17 mouse cellular contexts compared by ENCODE assay signal in the genomic region with DNA sequence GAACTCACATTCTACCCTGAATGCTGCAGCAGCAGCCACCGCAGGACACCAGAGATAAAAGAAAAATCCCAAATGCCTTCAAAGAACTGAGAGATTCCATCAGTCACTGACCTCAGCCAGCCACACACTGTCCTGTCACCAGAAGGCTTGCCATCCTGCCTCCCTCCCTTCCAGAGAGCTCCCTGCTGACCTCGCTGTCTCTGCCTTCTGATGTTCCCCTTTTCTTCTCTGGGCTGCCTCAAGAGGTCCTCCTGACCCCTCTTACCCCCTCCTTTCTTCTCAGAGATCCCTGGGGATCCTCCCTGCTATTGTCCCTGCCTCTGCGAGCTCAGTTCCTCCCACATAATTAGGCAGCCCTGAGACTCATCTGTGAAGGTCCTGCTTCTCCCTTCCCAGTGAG. TPM values are rescaled to one million over a fixed set of nuclear protein-coding genes. Genes with fewer than 3 reads are reported as not detected.
DNase-seq lines count a peak whose midpoint lies in the region; ATAC-seq and TF ChIP-seq lines count a peak whose summit lies in the region.
"Had no signal": no experiment of that assay in that cellular context is flagged by ENCODE, and none has a peak within 500 bp of the region (broad histone marks: within the 10 kb centered on the region; RNA-seq: fewer than 3 reads in every experiment).

No protein-coding gene starts in this region.

- no peak overlapping the region for H3K4me2 ChIP-seq in embryonic facial prominence, embryonic 11.5 days (ENCODE audit: low read depth, low read length)
- H3K4me2 ChIP-seq in midbrain, embryonic 16.5 days (ENCODE audit: low read length), result no peak overlapping the region
- H3K4me2 ChIP-seq in stomach, postnatal 0 days (replicated peaks; ENCODE audit: low read depth), result no peak overlapping the region
- H3K4me2 ChIP-seq: lung, embryonic 14.5 days had no signal

- H3K27me3 ChIP-seq in heart, embryonic 10.5 days (ENCODE audit: insufficient read depth, poor library complexity, severe bottlenecking), result no peaks in the 10 kb centered on the region
- no peaks in the 10 kb centered on the region for H3K27me3 ChIP-seq in embryonic facial prominence, embryonic 11.5 days (ENCODE audit: control insufficient read depth, insufficient read depth, low read length)
- H3K27me3 ChIP-seq in midbrain, embryonic 16.5 days (ENCODE audit: control insufficient read depth, insufficient read depth, low read depth, low read length), result no peaks in the 10 kb centered on the region
- H3K27me3 ChIP-seq in stomach, postnatal 0 days (ENCODE audit: control insufficient read depth, insufficient read depth, low read length), result no peaks in the 10 kb centered on the region

- 0 out of 2 replicates have a peak overlapping the region, but pooled peaks have one; percentile 7 for H3K27ac ChIP-seq in heart, embryonic 10.5 days
- no peak overlapping the region for H3K27ac ChIP-seq in bone marrow macrophage, adult 2 months (ENCODE audit: insufficient read depth, low read depth, low read length)
- no peak overlapping the region for H3K27ac ChIP-seq in embryonic facial prominence, embryonic 11.5 days (replicated peaks; ENCODE audit: low read depth, low read length)
- no peak overlapping the region for H3K27ac ChIP-seq in midbrain, embryonic 16.5 days (ENCODE audit: low read length)
- H3K27ac ChIP-seq in stomach, postnatal 0 days (replicated peaks), result no peak overlapping the region
- H3K27ac ChIP-seq: heart, adult 2 months had no signal

- no peaks in the 10 kb centered on the region for H3K9me3 ChIP-seq in heart, embryonic 10.5 days
- no peaks in the 10 kb centered on the region for H3K9me3 ChIP-seq in embryonic facial prominence, embryonic 11.5 days (replicated peaks; ENCODE audit: control insufficient read depth, low read length)
- no peaks in the 10 kb centered on the region for H3K9me3 ChIP-seq in midbrain, embryonic 16.5 days (replicated peaks; ENCODE audit: control insufficient read depth, low read length, poor library complexity, severe bottlenecking)
- no peaks in the 10 kb centered on the region for H3K9me3 ChIP-seq in stomach, postnatal 0 days (ENCODE audit: control insufficient read depth, low read length)
- H3K9me3 ChIP-seq: G1E had no signal

- H3K4me1 ChIP-seq in heart, embryonic 10.5 days, result peaks cover 16% of the 10 kb centered on the region; the same call in 1 of the 2 replicates
- H3K4me1 ChIP-seq in bone marrow macrophage, adult 2 months (ENCODE audit: control insufficient read depth, insufficient read depth, low read length), result 0 out of 2 replicates have a peak, but pooled peaks cover 3% of the 10 kb centered on the region
- no peaks in the 10 kb centered on the region for H3K4me1 ChIP-seq in embryonic facial prominence, embryonic 11.5 days (ENCODE audit: control insufficient read depth, insufficient read depth, low read length)
- H3K4me1 ChIP-seq in midbrain, embryonic 16.5 days (ENCODE audit: control insufficient read depth, insufficient read depth, low read length), result peaks cover 4% of the 10 kb centered on the region; the same call in 1 of the 2 replicates
- H3K4me1 ChIP-seq in stomach, postnatal 0 days (replicated peaks; ENCODE audit: control insufficient read depth, insufficient read depth), result no peaks in the 10 kb centered on the region
- H3K4me1 ChIP-seq in lung, adult 2 months (ENCODE audit: control insufficient read depth, insufficient read depth, low read length), result no peaks in the 10 kb centered on the region

- WGBS in heart, embryonic 10.5 days, result 3% methylated on average over 3 of the region's 3 CpGs
- WGBS in embryonic facial prominence, embryonic 11.5 days, result 3% methylated on average over 3 of the region's 3 CpGs
- WGBS in midbrain, embryonic 16.5 days, result 6% methylated on average over 3 of the region's 3 CpGs
- 37% methylated on average over 3 of the region's 3 CpGs for WGBS in stomach, postnatal 0 days
- 54% methylated on average over 3 of the region's 3 CpGs for WGBS in lung, adult 2 months

- no peak for TF ChIP-seq POLR2A in bone marrow macrophage, adult 2 months (IDR thresholded peaks at IDR 0.05; ENCODE audit: borderline replicate concordance, low read depth, low read length)
- TF ChIP-seq POLR2A in lung, adult 2 months (IDR thresholded peaks at IDR 0.05; ENCODE audit: borderline replicate concordance, extremely low read depth, low read depth, low read length), result no peak

- no peak for DNase-seq in heart, embryonic 10.5 days (ENCODE audit: low spot score)
- DNase-seq in heart, postnatal 36 days, result no peak
- no peak for DNase-seq in embryonic facial prominence, embryonic 11.5 days (ENCODE audit: low spot score)
- no peak for DNase-seq in urinary bladder, postnatal 4 days (ENCODE audit: low spot score in 2 of 2)
- DNase-seq in stomach, postnatal 0 days (ENCODE audit: low spot score), result no peak
- no peak for DNase-seq in lung, adult 2 months
- DNase-seq: B cell, adult 2 months; cerebellum, postnatal 36 days; heart, adult 2 months; heart, postnatal 14 days; lung, embryonic 14.5 days; thymus, adult 18-20 months had no signal

- H3K4me3 ChIP-seq in heart, embryonic 10.5 days, result no peak overlapping the region
- no peak overlapping the region for H3K4me3 ChIP-seq in bone marrow macrophage, adult 2 months (ENCODE audit: insufficient read depth, low read length)
- no peak overlapping the region for H3K4me3 ChIP-seq in embryonic facial prominence, embryonic 11.5 days (ENCODE audit: low read depth, low read length)
- no peak overlapping the region for H3K4me3 ChIP-seq in midbrain, embryonic 16.5 days (ENCODE audit: low read depth, low read length)
- H3K4me3 ChIP-seq in stomach, postnatal 0 days (ENCODE audit: low read depth, low read length), result no peak overlapping the region
- H3K4me3 ChIP-seq in lung, adult 2 months (replicated peaks; ENCODE audit: extremely low read depth, low read depth, low read length), result no peak overlapping the region
- H3K4me3 ChIP-seq: heart, adult 2 months had no signal

- ATAC-seq in embryonic facial prominence, embryonic 11.5 days (replicated peaks; ENCODE audit: insufficient number of reproducible peaks, low FRiP score, low TSS enrichment, low read depth), result peak; percentile 73
- peak; percentile 72; the same call in 1 of the 2 replicates for ATAC-seq in midbrain, embryonic 16.5 days
- no peak for ATAC-seq in stomach, postnatal 0 days (ENCODE audit: low FRiP score, low TSS enrichment)
- ATAC-seq: intestine, postnatal 0 days had no signal

- 0 out of 2 replicates have a peak, but pooled peaks have one; percentile 15 for TF ChIP-seq CTCF in bone marrow macrophage, adult 2 months (IDR thresholded peaks at IDR 0.05; ENCODE audit: low read depth, low read length)
- no peak for TF ChIP-seq CTCF in stomach, postnatal 0 days (IDR thresholded peaks at IDR 0.05; ENCODE audit: low read depth)
- TF ChIP-seq CTCF in lung, adult 2 months (IDR thresholded peaks at IDR 0.05; ENCODE audit: insufficient read depth, low read length), result no peak

- intact Hi-C loops in heart, postnatal 36 days (cut with DNase I), result no loop called here

- no peak for TF ChIP-seq EP300 in stomach, postnatal 0 days (optimal IDR thresholded peaks at IDR 0.05)

- no peak overlapping the region for H3K9ac ChIP-seq in embryonic facial prominence, embryonic 11.5 days (replicated peaks; ENCODE audit: low read length)
- peak overlapping the region; percentile 26; the same call in 1 of the 2 replicates for H3K9ac ChIP-seq in midbrain, embryonic 16.5 days (ENCODE audit: low read depth, low read length)
- H3K9ac ChIP-seq in stomach, postnatal 0 days (ENCODE audit: low read length), result no peak overlapping the region
- H3K9ac ChIP-seq: lung, embryonic 14.5 days had no signal

- no peaks in the 10 kb centered on the region for H3K36me3 ChIP-seq in heart, embryonic 10.5 days
- H3K36me3 ChIP-seq in embryonic facial prominence, embryonic 11.5 days (replicated peaks; ENCODE audit: control insufficient read depth, insufficient read depth, low read depth, low read length), result no peaks in the 10 kb centered on the region
- H3K36me3 ChIP-seq in midbrain, embryonic 16.5 days (ENCODE audit: control insufficient read depth, insufficient read depth, low read length), result no peaks in the 10 kb centered on the region
- no peaks in the 10 kb centered on the region for H3K36me3 ChIP-seq in stomach, postnatal 0 days (ENCODE audit: control insufficient read depth, insufficient read depth, low read length)
- H3K36me3 ChIP-seq: G1E had no signal

RNA-seq across cellular contexts. Expression of gene Ngef, which starts 7.2 kb away (rescaled TPM):
- 0.20 and 0.88 TPM in 2 replicates for polyA plus RNA-seq in heart, embryonic 10.5 days (2016; fragmentation: Nextera tagmentation; extraction: Ambion mirVana)
- under 1 TPM; 0.14 to 0.22 TPM for total RNA-seq in heart, postnatal 36 days (2021)
- polyA plus RNA-seq in bone marrow macrophage, adult 2 months (2012; ENCODE audit: insufficient read depth, insufficient read length, missing spikeins), result not detected in 2 replicates
- 1.5 TPM in 2 replicates for polyA plus RNA-seq in embryonic facial prominence, embryonic 11.5 days (2014; fragmentation: Nextera tagmentation; extraction: Ambion mirVana)
- polyA plus RNA-seq in midbrain, embryonic 16.5 days (2015; fragmentation: Nextera tagmentation; extraction: Ambion mirVana), result 23.1 and 31.8 TPM in 2 replicates
- polyA plus RNA-seq in stomach, postnatal 0 days (2015; fragmentation: Nextera tagmentation; extraction: Ambion mirVana), result 8.7 and 10.5 TPM in 2 replicates
- 7.2 and 7.4 TPM in 2 replicates for polyA plus RNA-seq in lung, adult 2 months (2012; rRNA removed)
- total RNA-seq: monocyte, adult 5-6 weeks had no signal
- polyA plus RNA-seq: G1E had no signal

RNA-seq across cellular contexts. Expression of gene Inpp5d, which starts 39.3 kb away (rescaled TPM):
- polyA plus RNA-seq in heart, embryonic 10.5 days (2016; fragmentation: Nextera tagmentation; extraction: Ambion mirVana), result 5.1 and 6.0 TPM in 2 replicates
- 10 to 100 TPM in 1 of 2 experiments, 1 to 10 TPM in 1; 9.0 to 21.8 TPM for total RNA-seq in heart, postnatal 36 days (2021)
- polyA plus RNA-seq in bone marrow macrophage, adult 2 months (2012; ENCODE audit: insufficient read depth, insufficient read length, missing spikeins), result 174 and 202 TPM in 2 replicates
- polyA plus RNA-seq in embryonic facial prominence, embryonic 11.5 days (2014; fragmentation: Nextera tagmentation; extraction: Ambion mirVana), result 2.9 and 3.3 TPM in 2 replicates
- polyA plus RNA-seq in midbrain, embryonic 16.5 days (2015; fragmentation: Nextera tagmentation; extraction: Ambion mirVana), result 3.3 and 5.6 TPM in 2 replicates
- 2.6 and 2.8 TPM in 2 replicates for polyA plus RNA-seq in stomach, postnatal 0 days (2015; fragmentation: Nextera tagmentation; extraction: Ambion mirVana)
- 86.5 and 123 TPM in 2 replicates for polyA plus RNA-seq in lung, adult 2 months (2012; rRNA removed)

Comparison
In these comparisons a context has a peak if more than half of its experiments do, and no peak if none do; other contexts are left out.
1. RNA of gene Inpp5d, which starts 39.3 kb away (polyA plus RNA-seq): 174 to 202 TPM in bone marrow macrophage, adult 2 months and 86.5 to 123 TPM in lung, adult 2 months; 5.1 to 6.0 TPM in heart, embryonic 10.5 days, 3.3 to 5.6 TPM in midbrain, embryonic 16.5 days, 2.9 to 3.3 TPM in embryonic facial prominence, embryonic 11.5 days and 2.6 to 2.8 TPM in stomach, postnatal 0 days; every median in the first group is over 10 times any median in the second.